Mouse (Mus musculus) common myeloid progenitor, adult 5-6 weeks (primary cell): ENCODE results near the gene Dnajc27. TPM values are rescaled to one million over a fixed set of nuclear protein-coding genes. Genes with fewer than 3 reads are reported as not detected.

ENCODE experiments used
- ATAC-seq: replicated peaks from 2 replicates; pipeline ENCODE4 v1.8.0; 2016; ENCODE audit warnings: low read depth, mild to moderate bottlenecking, moderate TSS enrichment, inconsistent platforms; ENCODE audit not compliant: poor library complexity, severe bottlenecking
- total RNA-seq: library from RNA; stranded (forward); fragments of 200-1000, 187-1606 nt; gene quantifications from 2 replicates; pipeline ENCODE4 v1.2.3, GENCODE M21; 2017

The Dnajc27 gene
- total RNA-seq: 8.5 and 9.2 TPM in 2 replicates

GRCm38 (mm10) chr12:4082132-4083001 is at the start of gene Dnajc27:
Dnajc27 (plus strand) TSS chr12:4082583.
- peak; percentile 94 for ATAC-seq

GRCm38 (mm10) chr12:4036157-4036556 is 46.2 kb upstream of the Dnajc27 start:
- ATAC-seq: no peak

GRCm38 (mm10) chr12:4037511-4037910 is 44.9 kb upstream of the Dnajc27 start:
- ATAC-seq: no peak

- ATAC-seq: peak; percentile 74
These were observed 44.0 kb upstream of the Dnajc27 start, which contains the start of gene Efr3b for GRCm38 (mm10) chr12:4038061-4039041. Efr3b (minus strand) TSS chr12:4038915.

GRCm38 (mm10) chr12:4039046-4039445 is 43.3 kb upstream of the Dnajc27 start:
- ATAC-seq: no peak

GRCm38 (mm10) chr12:4042411-4042810 is 40.0 kb upstream of the Dnajc27 start:
- ATAC-seq: no peak

GRCm38 (mm10) chr12:4045992-4046391 is 36.4 kb upstream of the Dnajc27 start:
- no peak for ATAC-seq

- peak; percentile 47; the same call in 1 of the 2 replicates for ATAC-seq
These were observed 34.4 kb upstream of the Dnajc27 start for GRCm38 (mm10) chr12:4048031-4048430.

GRCm38 (mm10) chr12:4050861-4051425 is 31.4 kb upstream of the Dnajc27 start:
- no peak for ATAC-seq

GRCm38 (mm10) chr12:4053643-4054042 is 28.7 kb upstream of the Dnajc27 start:
- no peak for ATAC-seq

- ATAC-seq: no peak
These were observed 27.5 kb upstream of the Dnajc27 start for GRCm38 (mm10) chr12:4054845-4055244.

GRCm38 (mm10) chr12:4058321-4058720 is 24.1 kb upstream of the Dnajc27 start:
- ATAC-seq: no peak

GRCm38 (mm10) chr12:4059683-4060082 is 22.7 kb upstream of the Dnajc27 start:
- ATAC-seq: no peak

GRCm38 (mm10) chr12:4065498-4065897 is 16.9 kb upstream of the Dnajc27 start:
- ATAC-seq: no peak

- ATAC-seq: no peak
These were observed 16.4 kb upstream of the Dnajc27 start for GRCm38 (mm10) chr12:4065944-4066343.

- no peak for ATAC-seq
These were observed 15.5 kb upstream of the Dnajc27 start for GRCm38 (mm10) chr12:4066681-4067459.

- no peak for ATAC-seq
These were observed 13.8 kb upstream of the Dnajc27 start for GRCm38 (mm10) chr12:4068551-4068950.

GRCm38 (mm10) chr12:4071671-4072070 is 10.7 kb upstream of the Dnajc27 start:
- no peak for ATAC-seq

GRCm38 (mm10) chr12:4075407-4075806 is 7.0 kb upstream of the Dnajc27 start:
- ATAC-seq: no peak
